Comparison of ENCODE assay signal across 21 mouse cellular contexts in the genomic region with DNA sequence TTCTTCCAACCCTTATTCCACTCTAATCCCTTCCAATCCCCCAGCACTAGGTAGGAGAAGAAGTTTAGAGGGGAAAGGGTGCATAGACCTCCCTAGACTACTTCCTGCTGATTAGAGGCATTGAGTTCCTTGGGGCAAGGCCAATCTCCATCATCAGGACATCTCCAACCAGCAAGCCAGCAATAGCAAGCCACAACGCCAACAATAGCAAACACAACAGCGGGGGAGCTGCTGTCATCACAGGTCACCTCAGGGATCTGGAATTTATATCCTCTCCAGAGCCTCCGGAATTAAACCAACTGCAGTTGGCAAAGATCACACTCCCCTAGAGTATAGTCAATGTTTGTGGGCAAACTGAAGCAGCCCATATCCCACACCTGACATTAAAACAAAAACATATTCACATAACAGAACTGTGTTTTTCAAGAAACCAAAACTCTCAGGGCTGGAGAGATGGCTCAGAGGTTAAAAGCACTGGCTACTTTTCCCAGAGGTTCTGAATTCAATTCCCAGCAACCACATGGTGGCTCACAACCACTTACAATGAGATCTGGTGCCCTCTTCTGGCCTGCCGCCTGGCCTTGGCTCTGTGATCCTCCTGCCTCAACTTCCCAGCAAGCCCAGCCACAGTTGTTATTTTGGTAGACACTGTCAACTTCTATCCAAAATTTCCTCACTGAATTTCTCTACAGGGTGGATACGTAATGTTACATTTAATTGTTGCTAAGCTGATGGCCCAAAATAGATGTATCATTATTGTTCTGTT. TPM values are rescaled to one million over a fixed set of nuclear protein-coding genes. Genes with fewer than 3 reads are reported as not detected.
"Had no signal": no experiment of that assay in that cellular context is flagged by ENCODE, and none has a peak within 500 bp of the region (broad histone marks: within the 10 kb centered on the region; RNA-seq: fewer than 3 reads in every experiment).

No protein-coding gene starts in this region.

- DNase-seq: kidney, adult 18-20 months; kidney, postnatal 4 days; lung, postnatal 36 days; retina, postnatal 1 day; right cerebral cortex, postnatal 4 days; spleen, adult 18-20 months; thymus, adult 18-20 months; thymus, postnatal 14 days had no signal

- ATAC-seq: liver, embryonic 12.5 days; midbrain, embryonic 16.5 days had no signal

- H3K4me1 ChIP-seq: neural tube, embryonic 13.5 days had no signal

- H3K36me3 ChIP-seq: limb, embryonic 15.5 days; liver, embryonic 12.5 days; midbrain, embryonic 10.5 days; neural tube, embryonic 13.5 days had no signal

- H3K9ac ChIP-seq: limb, embryonic 15.5 days; liver, embryonic 12.5 days; neural tube, embryonic 13.5 days had no signal

- H3K27me3 ChIP-seq: limb, embryonic 15.5 days had no signal

- H3K9me3 ChIP-seq: limb, embryonic 15.5 days; liver, embryonic 12.5 days; midbrain, embryonic 10.5 days; neural tube, embryonic 13.5 days had no signal

- H3K4me3 ChIP-seq: left cerebral cortex, adult 2 months; limb, embryonic 15.5 days; liver, embryonic 12.5 days; midbrain, embryonic 10.5 days; neural tube, embryonic 13.5 days had no signal

- H3K4me2 ChIP-seq: limb, embryonic 15.5 days; liver, embryonic 12.5 days; neural tube, embryonic 13.5 days had no signal

- H3K27ac ChIP-seq: left cerebral cortex, adult 2 months; limb, embryonic 15.5 days; liver, embryonic 12.5 days; midbrain, embryonic 10.5 days; neural tube, embryonic 13.5 days had no signal

RNA-seq across cellular contexts. Expression of gene Ankrd33, which starts 7.5 kb away (rescaled TPM):
- total RNA-seq: layer of hippocampus, postnatal 25 days; left cerebral cortex, adult 2 months; megakaryocyte, adult 5-6 weeks had no signal
- polyA plus RNA-seq: kidney, embryonic 16.5 days; limb, embryonic 11.5 days; limb, embryonic 15.5 days; liver, embryonic 12.5 days; liver, embryonic 16.5 days; lung, embryonic 16.5 days; midbrain, embryonic 10.5 days; midbrain, embryonic 16.5 days; neural tube, embryonic 13.5 days; stomach, embryonic 14.5 days had no signal
